Mouse (Mus musculus): ENCODE measurements at regions not wholly inside any gene's neighbourhood (a gene's known extent, or its start where the extent isn't known, plus 50 kb on each side); places are given as distances from the start of the nearest gene placed in this dataset.
"Not testable (repeated sequence)": the region's sequence is repeated elsewhere in the genome, so short reads cannot be mapped to it uniquely, and the experiment has no call there.

DNA sequence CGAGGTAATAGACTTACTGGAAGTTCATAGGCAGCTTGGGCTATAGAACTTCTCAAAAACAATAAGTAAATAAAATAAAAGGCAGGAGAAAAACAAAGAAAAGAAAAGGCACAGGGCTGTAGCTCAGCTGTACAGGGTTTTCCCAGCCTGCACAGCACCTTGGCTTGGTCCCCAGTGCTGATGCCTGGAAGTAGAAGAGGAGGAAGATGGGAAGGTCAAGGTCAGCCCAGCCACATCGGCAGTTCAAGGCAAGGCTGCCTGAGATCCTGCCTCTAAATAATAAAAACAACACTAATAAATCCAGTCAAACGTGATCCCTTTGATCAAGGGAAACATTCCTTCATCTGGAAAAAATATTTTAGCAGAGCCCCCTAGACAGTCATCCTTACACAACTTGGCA, 103.1 kb downstream of the Cenpf start:
- no peak for DNase-seq

DNA sequence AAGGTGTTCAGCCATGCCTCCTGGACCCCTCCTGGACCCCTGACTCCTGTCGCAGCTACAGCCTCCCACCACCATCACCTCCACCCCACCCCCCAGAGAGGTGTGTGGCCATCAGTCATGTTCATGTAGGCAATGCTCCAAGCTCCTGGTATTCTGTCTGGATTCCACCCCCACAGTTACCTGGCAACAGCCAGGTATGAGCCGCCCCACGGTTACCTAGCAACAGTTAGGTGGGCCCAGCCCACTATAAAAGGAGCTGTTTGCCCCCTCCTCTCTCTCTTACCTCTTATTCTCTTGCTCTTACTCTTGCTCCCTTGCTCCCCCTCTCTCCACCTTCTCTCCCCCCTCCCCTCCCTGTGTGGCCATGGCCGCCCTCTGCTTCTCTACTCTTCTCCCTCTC, 106.5 kb downstream of the Cenpf start:
- no peak for DNase-seq

DNA sequence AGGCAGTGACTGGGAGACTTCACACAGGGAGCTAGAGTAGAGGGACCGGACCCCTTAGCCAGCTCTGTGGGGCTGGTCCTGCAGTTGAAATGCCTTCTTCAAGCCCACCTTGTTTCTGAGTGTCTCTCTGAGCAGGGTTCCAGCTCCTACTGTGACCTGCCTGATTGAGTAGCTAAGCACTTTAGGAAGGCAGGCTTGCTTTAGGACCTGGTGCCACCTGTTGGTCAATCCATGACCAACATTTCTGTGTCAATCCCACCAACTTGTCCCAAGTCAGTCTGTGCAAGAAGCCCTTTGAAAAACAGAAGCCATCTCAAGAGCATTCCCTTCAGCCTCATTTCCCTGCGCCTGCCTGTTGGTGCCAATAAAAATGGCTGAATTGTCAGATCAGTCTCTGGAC, 108.5 kb downstream of the Cenpf start:
- peak; percentile 74 for DNase-seq

DNA sequence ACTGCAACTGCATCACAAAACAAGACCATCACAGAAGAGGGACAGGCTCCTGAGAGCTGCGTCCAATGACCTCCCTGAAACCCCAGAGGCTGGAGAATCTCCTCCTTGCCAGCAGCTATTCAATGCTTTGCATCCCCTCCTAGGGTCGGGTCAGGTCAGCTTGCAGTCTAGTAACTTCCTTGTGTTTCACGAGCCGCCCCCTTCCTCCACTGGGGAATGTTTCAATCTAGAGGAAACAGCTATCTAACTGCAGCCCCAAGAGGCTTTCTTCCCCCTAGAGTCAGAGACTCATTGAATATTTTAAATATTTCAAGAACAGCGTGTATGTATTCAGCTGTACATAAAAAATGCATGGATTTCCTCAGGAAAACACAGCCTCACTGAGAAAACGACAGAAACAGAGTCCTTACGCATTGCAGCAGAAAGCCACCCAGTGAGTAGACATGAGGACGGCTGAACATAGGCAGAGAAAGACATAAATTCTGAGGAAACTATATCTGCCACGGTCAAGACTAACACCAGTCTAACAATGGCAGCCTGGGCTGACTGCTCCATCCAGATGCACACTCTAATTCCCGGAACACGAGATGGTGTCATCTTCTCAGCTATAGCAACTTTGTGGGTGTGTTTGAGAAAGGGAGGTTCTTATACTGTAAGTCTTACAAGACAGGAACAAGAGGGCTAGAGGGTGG, 111.4 kb downstream of the Cenpf start:
- peak; percentile 44 for DNase-seq

DNA sequence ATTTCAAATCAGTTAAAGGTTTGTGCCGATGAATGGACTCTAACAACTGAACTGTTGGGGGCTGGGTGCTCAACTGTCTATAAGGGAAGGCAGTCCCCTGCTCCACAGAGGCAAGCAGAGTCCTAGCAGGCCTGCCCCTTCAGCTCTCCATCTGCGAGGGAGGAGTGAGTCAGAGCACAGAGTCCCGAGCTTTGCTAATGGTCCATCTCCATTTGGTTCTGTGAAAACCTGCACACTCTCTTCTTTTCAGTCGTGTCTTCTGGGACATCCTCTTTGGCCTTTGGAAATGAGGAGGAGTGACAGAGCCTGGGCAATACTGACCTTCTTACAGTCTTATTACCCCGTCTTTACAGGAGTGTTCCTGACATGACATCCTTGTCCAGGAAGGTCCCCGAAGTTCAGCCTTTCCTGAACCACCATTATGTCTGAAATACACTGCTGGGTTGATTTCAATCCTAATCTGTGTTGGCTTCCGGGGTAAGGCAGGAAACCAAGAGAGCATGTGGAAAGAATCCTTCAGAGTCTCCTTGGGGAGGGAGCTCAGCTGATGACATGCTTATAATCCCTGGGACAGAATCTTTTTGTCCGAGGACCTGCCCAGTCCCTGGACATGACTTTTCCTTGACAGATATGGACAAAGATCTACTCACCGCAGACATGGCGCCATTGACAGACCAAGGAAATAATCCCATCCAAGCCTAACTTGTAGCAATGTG, 112.2 kb downstream of the Cenpf start:
- no peak for DNase-seq

DNA sequence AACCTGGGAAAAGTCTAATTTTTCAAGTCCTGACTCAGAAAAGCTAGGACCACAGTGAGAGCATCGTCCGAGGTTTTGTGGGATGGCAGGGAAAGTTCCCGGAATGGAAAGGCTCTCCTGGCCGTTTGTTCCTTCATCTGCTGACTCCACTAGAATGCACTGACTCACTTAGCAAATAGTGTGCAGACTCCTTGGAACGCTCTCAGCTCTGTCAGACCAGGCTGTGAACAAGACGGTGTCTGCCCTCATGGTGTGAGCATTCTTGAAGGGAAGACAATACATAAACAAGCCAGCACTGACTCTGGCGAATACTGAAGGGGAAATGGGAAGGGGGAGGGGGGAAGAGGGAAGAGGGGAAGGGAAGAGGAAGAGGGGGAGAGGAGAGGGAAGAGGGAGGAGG, 121.4 kb downstream of the Cenpf start:
- DNase-seq = no peak

DNA sequence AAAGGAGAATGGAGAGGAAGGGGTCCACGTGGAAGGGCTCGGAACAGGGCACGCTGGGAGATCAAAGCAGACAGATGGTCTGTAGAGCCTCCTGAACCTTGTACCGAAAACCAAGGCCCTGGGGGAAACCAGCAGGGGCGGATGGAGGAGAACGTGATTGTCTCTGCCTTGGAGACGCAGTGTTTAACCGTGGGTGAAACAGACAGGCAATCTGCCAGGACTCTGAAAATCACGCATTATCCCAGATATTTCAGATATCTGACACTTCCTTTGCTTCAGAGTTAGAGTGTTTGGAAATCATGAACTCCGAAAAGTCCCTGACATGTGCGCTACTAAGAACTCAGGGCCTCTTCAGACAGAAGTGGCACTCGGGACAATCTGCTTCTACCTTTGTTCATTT, 126.1 kb downstream of the Cenpf start:
- DNase-seq = no peak

DNA sequence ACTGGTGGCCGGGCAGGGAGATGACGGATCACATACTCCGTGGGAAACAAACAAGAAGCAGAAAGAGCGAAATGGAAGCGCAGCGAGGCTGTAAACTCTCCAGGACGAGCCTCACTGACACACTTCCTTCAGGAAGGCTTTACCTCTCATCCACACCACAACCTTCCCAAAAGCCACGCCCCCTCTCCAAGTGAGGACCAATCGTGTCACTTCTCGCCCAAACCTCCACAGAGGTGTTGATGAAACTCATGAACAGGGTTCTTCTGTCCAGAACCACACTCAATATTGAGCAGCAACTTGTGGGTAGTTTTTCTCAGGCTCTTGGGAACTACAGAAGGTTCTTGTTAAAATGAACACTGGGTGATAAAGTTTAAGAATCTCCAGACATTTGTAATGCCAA, 127.3 kb downstream of the Cenpf start:
- DNase-seq = peak; percentile 30

DNA sequence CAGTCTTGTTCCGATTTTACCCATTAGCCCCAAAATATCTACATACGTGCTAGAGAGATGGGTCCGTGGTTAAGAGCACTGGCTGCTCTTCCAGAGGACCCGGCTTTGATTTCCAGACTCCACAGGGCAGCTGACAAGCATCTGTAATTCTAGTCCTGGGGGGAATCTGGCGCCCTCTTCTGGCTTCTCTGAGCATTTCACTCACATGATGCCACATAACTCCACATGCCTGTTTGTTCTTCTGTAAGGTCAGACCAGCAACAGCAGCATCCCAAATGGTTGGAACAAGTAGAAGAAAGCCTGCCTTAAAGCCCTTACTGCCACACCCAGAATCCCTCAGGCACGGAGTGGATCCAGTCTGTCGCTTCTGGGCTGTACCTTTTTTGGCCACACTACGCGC, 137.0 kb downstream of the Cenpf start:
- DNase-seq = no peak

DNA sequence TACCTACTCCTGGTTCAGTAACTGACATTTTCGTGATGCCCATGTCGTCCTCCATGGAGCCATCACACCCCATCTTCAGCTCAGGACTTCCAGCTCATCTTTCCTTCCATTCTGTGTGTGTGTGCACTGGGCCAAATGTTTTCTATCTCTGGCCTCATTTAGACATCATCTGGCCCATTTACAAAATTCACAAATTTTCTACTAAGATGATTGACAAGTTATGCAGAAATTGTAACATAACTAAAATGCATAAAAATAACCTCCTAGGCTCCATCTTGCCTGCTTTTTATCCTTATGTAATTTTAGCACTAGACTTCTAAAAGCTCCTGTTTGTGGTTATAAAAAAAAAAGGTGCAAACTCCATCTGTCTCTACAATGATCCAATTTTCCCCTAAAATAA, 130.8 kb upstream of the Kcnk2 start:
- no peak for DNase-seq

DNA sequence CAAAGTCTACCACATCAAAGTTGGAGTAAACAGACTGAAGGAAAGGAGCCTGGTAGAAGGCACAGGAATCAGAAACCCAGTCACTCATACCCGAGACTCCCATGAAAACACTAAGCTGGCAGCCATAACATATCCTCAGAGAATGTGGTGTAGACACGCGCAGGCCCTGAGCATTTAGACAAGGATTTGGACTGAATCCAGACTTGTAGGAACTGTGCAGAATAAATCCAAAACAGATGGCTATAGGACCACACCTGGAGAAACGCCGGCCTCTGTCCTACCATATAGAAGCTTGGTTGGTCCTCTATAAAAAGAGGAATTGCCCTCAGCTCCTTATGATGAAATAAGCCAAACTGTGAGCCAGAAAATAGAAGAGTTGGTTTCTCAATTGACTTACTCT, 124.3 kb upstream of the Kcnk2 start:
- DNase-seq = no peak

DNA sequence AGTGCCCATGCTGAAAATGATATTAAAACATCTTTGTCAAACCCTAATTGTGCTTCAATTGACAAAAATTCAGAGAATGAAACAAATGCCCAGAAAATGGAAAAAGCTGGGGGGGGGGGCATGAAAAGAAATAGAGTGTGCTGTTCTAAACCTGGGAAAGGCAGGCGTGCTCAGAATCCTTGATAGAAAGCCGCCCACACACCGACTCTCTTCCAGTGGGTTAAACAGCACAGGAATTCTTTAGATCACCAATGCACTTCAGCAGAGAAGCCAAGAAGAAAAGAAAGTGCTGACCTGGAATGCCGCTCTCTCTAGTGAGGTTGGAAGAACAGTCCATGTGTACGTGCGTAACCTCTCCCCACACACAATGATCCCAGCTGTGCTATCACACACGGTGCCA, 113.4 kb upstream of the Kcnk2 start:
- no peak for DNase-seq

DNA sequence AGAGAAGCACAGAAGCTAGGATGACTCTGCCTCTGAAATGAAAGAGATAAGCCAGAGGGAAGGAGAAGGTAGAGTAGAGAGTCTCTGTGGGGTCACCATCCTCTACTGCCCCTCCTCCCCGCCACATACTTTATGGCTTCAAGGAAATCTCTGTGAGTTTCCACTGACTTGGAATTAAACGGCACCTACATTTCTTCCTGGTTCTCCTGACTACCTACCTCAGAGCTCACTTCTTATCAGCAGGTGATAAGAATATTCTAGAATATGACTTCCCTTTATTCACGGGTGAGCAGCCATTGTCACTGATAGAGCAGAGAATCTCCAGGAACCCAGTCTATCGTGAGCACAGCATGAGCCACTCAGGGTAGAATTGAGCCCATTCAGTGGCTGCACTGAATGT, 111.3 kb upstream of the Kcnk2 start:
- no peak for DNase-seq

DNA sequence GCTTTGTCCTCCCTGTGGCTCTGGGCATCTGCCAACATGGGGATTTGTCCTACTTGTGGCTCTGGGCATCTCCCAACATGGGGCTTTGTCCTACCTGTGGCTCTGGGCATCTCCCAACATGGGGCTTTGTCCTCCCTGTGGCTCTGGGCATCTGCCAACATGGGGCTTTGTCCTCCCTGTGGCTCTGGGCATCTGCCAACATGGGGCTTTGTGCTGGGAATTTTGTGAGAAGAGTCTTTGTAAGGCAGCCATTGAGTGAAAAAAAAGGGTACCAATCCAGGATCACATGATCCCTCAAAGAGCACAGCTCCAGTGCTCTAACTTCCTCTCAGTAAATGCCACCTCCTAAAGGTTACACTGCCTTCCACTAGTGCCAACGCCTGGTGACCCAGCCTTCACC, 105.2 kb upstream of the Kcnk2 start:
- not testable (repeated sequence) for DNase-seq

DNA sequence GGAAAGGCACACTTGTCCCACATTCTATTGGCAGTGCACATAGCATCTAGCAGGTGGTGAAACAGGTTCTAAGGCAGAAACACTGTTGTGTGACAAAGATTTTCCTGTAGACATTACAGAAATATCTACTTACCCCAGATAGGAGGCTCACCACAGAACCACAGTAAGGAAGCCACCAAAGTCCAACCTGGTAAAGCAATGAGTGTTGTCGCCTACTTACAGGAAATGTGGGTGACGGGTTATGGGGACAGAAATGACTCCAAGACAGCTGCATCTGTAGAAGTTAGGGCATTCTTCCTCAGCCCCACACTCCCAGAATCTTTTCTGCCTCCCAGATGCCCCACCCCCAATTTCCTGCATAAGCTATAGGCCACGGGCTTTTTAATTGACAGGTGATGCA, 97.6 kb upstream of the Kcnk2 start:
- no peak for DNase-seq

DNA sequence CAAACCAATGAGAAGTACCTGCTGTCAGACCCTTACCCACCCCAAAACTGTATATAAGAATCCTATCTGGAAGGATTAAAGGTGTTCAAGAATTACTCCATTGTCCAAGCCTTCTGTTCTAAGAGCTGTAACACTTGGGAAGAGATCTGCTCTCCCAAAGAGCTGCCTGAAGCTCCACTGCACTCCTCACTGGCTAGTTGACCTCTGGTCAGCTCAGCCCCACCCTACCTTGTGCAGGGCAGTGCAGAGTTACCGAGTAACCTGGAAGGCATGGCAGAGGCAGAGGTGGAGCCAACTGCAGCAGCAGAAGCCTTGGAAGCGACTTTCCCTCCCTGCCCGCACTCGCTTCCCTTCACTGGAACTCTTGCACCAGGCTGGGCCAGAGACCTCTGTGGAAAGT, 97.1 kb upstream of the Kcnk2 start:
- DNase-seq = no peak

DNA sequence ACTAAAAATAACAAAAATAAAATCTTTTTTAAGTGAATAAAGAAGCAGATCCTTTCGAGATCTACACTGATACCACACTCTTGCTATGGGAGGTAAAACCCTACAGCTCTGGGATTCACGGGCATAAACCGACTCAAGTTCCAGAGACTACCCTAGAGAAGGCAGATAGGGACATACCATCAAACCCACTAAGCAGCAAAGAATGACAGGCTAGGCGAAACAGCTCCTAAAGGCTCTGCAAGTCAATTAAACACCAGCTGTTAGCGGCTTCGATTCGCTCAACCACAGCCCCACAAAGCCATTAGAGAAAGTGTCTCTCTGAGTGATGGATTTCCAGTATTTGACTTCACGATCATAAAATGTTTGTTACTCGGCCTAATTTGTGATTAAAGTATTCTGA, 95.0 kb upstream of the Kcnk2 start:
- DNase-seq = no peak

DNA sequence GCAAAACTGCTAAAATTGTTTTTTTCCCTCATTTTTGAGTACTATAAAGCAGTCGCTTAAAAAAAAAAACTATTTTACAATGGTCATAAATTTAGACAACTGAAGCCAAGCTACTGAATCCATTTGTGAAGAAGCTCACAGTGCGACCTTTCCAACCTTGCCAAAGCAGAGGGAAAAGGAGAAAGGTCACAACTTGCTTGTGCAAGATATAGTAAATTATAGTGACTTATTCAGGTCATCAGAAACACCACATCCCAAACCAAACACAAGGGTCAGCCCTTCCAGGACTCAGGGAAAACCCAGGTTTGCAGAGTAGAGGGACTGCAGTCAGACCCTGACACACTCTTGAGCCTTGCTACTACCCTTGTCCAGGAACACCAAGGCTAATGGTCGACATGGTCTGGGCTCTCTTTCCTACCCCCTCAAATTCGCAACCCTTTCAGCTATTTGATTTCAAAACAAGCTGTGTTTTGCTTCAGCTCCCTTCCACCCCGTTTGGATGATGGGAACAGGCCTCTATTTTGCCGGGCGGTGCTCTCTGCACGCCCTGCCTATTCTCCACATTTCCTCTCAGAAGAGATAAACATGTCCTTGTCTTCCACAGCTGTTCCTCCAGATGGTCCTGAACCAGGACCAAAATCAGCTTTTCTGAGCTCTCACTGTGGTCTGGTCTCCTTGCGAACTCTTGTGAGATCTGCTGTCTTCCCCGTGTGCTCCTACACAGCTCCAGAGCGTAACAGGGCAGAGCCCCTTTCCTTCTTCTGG, 93.5 kb upstream of the Kcnk2 start:
- DNase-seq = peak; percentile 13

DNA sequence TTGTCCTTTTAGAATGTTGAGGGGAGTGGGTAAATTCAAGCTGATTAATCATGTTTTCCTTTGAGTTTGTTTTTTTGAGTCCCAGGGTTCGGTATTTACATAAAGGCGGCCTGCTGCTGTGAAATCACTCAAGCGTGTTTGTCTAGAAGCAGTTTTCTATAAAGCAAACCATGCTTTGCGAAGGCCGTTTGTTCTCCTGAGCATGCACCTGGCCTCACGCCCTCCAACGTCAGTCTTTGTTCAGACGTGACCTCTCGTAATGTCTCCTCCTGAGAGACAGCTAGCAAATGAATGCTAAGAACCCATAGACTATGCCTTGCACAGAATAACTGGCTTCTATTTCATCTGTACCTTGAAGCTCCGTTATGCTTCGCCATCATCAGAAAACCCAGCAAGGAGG, 92.8 kb upstream of the Kcnk2 start:
- peak; percentile 20 for DNase-seq

DNA sequence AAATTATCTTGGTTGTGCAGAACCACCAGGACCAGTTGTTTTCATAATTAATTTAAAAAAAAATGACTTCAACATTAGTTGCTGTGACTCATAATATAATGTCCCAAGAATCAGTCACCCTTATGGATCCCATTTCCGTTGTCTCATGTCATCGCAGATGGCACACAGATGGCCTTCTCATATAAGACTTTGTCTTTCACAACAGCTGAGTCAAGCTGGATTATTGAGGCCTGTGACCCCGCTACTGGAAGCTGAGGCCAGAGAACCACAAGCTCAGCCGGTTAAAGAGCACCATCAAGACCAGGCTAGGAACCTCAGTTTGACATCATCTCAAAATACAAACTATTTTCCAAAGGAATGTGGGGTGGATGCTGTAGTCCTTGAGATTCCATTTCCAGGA, 83.3 kb upstream of the Kcnk2 start:
- no peak for DNase-seq

DNA sequence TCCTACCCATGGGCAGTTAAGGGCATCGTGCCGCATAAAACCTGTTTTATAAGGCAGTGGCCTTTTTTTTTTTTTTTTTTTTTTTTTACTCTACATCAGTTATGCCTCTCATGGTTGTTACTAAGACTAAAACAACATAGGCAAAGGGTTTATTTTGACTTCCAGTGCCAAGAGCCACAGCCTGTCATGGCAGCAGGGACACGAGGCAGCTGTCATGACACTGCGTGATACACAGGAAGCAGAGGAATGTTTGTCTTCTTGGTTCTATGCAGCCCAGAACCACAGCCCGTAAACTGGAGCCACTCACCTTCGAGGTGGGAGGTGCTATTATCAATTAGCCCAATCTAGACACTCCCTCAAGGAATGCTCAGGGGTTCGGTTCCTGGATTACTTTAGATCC, 81.3 kb upstream of the Kcnk2 start:
- DNase-seq = no peak

DNA sequence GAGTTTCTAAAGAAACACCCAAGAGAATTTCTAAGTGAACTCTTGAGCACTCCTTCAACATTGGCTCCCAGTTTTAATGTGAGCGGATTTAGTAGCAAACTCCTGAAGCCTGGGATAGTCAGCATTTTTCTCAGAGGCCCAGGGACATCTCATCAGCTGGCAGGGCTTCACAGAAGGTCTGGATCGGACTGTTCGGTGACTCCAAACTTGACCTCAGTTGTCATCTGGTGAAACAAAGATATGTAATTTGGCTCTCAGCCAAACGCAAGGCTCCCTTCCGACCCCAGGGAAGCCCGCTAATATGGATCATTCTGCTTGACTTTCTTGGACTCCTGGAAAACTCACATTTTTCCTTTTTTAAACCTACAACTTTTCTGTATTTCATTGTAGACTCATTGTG, 76.0 kb upstream of the Kcnk2 start:
- DNase-seq = no peak

DNA sequence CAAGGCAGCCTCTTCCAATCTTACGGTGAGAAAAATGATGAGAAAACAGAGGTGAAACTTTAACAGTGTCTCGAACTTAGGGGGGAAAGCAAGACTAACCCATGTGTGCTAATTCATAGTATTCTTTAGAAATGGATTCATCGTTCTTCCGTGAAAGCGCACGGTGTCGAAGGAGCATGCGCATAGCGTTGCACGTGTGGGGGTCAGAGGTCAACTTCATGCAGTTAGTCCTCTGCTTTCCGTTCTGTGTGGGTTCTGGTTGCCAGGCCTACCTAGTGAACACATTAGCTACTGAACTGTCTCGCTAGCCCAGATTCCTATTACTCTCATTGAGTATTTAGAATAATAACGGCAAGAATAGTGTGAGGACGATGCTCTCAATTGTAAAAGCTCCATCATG, 74.7 kb upstream of the Kcnk2 start:
- no peak for DNase-seq

DNA sequence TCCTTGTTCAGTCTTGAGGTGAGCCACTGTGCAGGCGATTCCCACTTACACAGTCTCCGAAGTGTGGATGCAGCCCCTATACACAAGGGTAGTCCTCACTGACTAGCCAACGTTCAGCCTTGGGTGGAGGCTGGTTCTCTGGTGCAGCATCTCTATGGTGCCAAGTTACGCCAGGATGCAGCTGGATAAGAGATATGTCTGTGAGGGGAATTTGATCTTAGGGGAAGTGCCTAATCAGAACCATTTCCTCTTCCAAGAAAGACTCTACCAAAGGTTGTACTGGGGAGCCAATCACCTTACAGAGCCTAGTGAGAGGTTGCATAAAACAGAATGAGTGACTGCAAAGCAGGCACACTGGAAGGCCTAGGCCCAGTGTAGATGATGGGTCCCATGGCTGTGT, 71.0 kb upstream of the Kcnk2 start:
- no peak for DNase-seq

All from embryo, embryonic 11 days (tissue).